Mouse (Mus musculus): ENCODE measurements at regions not wholly inside any gene's neighbourhood (a gene's known extent, or its start where the extent isn't known, plus 50 kb on each side); places are given as distances from the start of the nearest gene placed in this dataset.

DNA sequence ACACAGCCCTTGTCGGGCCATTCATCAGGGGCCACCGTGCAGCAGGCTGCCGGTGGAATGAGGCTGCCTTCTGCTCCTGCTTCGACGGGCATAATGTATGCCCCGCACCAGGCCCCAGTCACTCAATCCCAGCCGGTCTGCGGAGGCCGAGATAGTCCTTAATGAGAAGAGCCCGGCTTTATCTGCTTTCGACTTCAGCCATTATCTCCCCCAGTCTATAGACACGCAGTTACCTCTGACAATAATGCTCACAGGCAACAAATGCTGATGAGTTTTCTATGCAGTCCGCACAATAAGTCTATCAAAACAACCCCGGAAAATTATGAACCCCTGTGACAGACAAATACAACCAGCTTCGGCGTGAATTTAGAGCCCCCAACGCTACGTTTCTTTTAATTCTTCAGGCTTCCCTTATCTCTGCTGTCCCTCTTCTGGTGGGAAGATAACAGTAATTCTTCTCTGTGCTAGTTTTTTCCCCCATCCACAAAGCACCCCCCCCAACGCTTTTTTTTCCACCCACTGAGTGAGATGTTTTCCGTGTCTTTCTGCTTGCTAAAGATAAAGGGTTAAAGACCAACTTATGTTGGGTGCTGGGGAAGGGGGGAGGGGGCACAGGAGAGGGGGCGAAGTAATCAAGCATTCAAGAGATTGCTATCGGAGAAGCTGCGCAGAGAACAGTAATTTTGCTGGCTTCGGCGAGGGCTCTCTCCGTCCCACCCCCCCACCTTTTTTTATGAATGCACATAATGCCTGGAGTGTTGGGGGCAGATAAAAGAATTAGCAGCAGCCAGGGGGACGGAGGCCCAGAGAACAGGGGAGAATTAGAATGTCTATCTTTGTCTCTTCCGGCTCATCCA, 117.8 kb downstream of the Mrm1 start:
- DNase-seq = no peak

DNA sequence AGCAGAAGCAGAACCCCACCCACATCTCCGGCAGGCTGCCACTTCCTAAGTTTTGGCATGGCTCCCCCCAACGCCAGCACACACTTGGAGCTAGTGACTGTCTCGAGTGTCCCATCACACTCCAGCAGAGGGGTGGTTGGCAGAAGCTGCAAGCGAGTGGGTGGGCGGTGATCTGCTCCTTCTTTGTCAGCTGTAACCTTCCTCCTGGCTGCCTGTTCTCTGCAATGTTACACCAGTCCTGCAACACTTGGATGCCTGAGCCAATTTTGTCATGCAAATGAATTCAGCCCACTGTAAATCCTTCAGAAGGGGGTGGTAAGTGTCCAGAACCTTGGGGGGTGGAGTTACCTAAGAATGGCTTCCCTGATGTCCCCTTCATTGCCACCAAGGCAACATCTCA, 121.8 kb downstream of the Mrm1 start:
- no peak for DNase-seq

DNA sequence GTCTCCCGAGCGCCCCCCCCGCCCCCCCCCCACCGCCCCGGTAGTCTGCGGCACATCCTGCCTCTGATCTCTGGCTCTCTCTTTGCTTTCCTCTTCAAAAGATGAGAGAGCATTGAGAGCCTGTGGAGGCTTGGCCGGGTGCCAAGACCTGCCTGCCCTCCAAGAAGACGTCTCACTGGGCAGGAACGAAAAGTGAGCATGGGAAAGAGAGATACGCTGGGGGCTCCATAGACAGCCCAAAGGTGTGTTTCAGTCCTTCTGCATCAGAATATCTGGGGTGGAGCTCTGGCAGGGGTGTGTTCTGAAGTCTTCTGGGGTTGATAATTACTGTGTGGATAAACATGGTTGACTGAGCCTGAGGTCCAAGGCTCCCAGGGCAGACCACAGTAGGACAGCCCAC, 126.7 kb downstream of the Mrm1 start:
- peak; percentile 17 for DNase-seq

DNA sequence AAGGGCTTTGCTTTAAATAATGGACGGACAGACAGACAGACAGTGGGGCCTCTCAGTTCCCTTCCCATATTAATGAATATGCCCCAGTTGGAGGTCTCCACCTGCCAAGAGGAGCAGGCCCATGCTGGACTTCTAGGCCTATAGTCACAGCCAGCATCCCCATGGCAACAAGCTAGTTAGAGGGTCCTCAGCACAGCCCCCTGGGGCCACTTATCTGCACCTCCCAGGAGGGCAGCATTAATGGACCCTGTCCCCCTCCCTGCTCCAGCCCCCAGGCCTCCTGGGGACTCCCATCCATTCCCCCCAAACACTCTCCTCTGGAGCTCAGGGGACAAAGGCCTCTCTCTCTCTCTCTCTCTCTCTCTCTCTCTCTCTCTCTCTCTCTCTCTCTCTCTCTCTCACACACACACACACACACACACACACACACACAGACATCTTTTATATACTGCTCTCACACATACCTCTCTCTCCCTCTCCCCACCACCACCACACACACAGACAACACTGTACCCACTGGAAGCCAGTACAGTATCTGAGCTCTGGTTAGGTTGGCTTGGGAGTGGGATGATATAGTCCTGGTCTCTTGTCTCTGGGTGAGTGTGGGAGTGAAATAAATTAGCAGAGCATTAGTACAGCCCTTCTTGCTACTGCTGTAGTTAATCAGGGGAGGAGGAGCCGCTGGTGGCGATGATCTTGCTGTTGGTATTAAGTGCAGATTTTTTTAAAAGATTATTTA, 127.7 kb downstream of the Mrm1 start:
- DNase-seq = no peak

DNA sequence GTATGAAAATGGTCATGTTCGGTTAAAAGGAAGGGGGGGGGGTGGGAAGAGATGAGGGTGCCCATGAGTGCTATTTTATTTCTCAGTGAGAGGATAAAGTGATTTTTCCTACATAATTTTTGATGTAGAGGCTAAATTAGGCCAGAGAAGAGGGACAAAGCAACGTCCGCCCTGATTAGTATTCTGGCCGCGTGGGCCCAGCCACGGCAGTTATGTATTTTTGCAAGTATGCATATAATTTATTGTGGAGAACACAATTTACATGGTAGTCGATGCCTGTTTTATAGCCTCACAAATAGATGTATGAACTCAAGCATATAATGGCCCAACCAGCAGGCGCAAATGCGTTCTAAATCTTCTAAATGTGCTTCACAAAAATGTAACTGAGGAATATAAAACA, 132.8 kb downstream of the Mrm1 start:
- no peak for DNase-seq

DNA sequence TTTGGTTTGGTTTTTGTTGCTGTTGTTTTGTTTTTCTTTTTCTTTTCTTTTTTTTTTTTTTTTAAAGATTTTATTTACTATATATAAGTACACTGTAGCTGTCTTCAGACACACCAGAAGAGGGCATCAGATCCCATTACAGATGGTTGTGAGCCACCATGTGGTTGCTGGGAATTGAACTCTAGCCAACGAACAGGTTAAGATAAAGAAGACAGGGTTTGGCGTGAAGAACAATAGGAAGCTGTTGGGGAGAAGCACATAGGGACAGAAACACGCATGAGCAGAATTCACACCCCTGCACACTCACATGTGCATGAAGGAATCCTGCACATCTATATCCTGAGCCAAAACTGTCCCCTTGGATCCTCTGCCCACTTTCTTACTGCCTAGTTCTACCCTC, 135.0 kb downstream of the Mrm1 start:
- no peak for DNase-seq

DNA sequence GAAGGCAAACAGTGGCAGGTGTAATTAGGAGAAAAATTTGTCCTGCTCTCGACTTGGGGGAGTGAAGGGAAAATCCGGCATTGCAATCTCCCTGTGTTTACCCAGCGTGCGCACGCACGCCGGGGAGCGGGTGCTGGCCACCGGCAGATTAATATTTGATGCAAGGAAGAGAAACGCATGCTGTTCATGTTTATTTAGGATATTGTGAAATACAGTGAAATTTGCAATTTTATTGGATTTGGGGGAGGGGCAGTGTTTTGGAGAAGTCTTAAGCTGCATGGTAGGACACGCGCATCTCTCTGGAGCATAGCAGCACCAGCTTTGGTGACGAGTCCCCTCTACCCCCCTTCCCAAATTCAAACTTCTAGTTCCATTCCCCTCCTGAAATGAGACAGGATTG, 136.4 kb downstream of the Mrm1 start:
- no peak for DNase-seq

DNA sequence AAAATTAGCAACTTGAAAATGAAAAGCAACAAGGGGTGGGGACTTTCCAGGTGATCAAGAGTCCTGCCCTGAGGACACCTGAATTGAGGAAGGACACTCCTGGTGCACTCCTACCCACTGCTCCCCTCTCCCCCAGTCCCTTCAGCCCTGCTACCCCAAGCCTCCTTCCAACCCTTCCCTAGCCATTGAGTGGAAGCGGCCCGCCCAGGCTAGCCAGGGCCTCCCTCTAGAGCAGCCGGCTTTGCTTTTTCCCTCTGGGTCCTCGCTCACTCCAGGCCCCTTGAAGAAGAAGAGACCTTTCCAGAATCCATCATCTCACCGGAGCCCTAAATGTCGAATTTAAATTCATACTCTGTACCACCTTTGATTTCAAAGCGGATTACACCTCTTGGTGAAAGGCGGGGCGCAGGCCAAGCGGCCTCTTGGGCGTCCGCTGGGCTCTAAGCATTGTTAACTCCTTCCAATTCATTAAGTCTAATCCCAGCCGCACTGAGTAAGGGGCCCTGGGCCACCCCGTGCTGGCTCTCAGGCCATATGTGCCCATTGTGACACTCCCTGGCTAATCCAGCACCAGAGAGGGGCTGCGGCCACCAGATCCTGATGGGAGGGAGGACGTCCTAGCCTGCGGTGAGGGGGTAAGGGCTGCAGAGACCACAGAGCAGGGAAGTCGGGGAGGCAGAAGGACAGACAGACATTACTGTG, 142.8 kb downstream of the Mrm1 start:
- DNase-seq = no peak

DNA sequence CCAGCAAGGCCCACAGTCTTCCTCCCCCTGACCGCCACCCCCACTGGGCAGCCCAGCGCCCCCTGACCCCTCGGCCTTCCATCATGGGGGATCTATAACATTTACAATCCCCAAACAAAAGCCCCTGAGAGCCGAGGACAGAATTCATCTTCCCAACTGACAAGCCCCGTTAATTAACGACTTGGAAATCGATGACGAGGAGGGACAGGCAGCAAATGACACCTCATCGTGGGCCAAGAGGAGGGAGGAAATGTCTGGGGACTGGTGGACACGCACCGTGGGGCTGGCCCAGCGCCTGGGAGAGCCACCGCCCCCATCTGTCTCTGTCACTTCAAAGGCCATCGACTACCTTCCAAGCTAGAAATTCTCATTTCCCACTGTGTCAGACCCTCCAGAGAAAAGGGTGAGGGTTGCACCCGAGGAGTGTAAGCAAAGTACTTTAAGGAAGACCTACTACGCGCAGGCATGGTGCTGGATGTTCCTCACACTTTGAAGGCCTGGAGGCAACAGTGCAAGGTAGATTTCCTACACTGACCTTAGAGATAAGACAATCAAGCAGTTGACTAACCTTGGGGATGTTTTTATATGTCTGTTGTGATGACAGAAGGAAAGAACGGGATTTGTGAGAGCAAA, 146.4 kb downstream of the Mrm1 start:
- no peak for DNase-seq

DNA sequence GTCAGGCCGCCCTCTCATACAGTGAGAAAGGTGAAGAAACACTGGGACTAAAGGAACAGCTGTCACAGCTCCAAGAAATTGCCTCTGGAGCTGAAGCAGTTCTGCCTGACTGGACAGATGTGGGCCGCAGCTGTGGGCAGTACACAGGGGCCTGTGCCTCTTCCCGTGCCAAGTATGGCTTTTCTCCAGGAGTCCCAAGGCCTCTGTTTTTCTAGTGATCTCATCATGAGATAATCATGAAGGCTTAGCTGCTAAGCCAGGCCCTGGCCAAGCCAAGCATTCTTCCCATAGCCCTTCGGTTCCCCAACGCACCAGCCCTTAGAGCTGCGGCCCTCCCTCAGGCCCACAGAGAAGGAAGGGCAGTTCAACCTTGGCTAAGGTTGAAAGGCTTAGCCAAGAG, 146.2 kb upstream of the Lhx1 start:
- DNase-seq = no peak

DNA sequence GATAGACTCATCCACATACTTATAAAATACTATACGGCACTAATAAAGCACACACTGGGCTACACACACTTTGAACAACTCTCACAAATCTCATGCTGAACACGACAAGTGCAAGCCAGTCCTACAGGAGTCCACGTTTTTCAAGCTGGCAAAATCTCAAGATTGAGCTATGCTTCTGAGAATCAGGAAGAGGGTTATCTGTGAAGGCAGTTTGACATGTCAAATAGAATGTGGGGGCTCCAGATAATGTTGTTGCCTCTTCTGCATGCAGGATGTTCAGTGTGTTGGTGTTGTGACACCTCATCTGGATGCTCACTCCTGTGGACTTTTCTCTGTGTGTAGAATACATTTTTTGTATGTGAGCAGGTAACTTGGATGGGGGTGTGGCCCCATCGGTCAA, 142.4 kb upstream of the Lhx1 start:
- no peak for DNase-seq

DNA sequence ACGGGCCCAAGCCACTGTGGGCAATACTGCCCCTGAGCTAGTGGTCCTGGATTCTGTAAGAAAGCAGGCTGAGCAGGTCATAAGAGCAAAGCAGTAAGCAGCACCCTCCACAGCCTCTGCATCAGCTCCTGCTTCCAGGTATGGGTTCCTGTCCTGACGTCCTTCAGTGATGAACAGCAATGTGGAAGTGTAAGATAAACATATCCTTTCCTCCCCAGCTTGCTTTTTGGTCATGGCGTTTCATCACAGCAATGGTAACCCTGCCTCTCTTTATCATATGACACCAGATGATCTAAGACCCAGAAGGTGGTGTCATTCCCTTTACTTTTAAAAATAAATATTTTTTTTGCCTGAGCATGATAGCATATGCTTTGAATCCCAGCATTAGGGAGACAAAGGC, 138.9 kb upstream of the Lhx1 start:
- DNase-seq = no peak

DNA sequence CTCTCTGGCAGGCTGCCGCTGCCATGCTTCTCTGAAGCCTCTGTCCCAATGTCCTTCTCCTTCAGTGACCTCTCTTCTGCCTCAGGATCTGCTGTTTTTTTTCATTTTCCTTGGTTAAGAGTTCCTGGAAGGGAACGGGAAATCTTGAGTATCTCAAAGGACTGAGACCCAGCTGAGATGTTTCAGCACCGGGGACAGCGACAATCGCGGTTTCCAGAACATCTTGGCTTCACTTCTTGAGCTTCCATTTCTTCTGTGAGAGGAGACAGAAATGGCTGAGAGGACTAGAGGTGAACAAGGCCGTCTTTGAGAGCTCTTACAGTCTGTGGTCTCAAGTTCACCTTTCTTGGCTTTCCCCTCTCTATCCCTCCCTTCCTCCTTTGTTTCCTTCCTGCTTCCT, 136.6 kb upstream of the Lhx1 start:
- peak; percentile 12 for DNase-seq

DNA sequence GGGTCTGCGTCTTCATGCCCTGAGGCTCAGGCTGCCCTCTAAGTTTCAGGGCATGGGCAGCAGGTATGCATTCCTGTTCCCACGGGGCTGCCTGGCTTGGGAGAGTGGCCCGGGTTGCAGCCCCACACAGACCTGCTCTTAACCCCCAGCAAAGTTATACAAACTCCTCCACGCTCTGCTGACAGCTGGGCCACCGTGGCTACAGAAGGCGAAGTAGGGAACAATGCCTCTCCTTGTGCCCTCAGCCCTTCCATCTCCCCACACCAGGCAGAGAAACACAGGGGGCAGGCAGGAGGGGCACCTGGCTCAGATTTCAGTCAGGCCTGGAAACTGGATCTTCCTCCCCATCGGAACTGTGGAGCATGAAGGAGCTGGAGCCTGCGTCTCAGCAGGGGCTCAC, 135.5 kb upstream of the Lhx1 start:
- DNase-seq = no peak

DNA sequence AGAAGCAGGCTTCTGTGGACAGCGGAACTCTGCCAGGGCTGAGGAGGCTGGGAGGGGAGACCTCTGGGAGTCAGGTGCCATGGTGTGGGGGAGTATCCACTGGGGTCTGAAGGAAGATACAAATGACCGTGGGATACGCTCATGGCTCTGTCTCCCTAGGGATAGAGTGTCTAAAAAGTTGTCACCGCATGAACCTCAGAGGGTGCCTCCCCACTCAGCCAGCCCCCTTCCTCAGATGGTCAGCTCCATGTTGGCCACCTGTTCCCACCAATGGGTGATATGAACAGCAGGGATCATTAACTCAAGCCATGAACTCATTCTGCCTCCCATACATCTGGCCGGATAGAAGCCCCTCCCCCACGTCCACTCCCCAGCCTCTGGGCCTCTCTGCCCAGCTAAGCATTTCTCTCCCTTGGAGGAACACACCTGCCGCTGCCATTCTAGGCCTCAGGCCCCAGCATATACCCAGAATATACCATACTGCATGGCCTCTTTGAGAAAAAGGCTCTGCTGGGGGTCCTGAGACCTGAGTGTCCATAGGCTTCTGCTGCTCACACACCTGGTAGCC, 134.1 kb upstream of the Lhx1 start:
- DNase-seq = no peak

DNA sequence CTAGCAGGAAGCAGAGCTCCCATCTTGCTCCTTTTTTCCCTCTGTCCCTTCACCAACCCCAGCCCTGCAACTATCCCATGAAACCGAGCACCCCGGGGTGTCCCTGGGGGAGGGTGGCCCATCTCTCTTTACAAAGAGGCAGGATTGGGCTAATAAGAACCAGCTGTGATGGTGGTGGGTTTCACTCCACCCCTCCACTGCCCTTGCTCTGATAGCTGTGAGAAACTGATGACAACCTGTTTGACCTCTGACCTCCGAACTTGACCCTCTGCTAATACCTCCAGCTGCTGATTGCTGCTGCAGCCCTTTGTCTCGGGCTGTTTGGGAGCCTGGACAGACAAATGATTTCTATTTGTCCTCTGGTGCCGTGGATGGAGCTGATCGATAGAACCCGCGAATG, 128.1 kb upstream of the Lhx1 start:
- no peak for DNase-seq

DNA sequence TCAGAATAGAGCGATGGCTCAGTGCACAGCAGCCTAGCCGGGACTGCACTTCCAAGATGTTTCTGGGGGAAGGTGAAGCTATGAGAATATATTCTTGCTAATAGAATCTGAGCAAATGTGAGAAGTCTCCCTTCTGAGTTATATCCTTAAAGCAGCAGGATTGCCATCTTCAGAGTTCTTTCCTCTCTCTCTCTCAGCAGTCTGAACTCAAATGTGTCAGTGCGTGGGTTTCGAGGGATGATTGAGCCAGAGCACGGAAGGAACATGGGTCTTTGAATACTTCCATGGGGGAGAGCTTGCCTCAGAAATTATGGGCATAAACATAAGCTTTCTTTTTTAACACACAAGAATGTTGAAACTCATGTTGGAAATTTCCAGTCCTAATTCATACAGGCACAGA, 123.6 kb upstream of the Lhx1 start:
- DNase-seq = no peak

DNA sequence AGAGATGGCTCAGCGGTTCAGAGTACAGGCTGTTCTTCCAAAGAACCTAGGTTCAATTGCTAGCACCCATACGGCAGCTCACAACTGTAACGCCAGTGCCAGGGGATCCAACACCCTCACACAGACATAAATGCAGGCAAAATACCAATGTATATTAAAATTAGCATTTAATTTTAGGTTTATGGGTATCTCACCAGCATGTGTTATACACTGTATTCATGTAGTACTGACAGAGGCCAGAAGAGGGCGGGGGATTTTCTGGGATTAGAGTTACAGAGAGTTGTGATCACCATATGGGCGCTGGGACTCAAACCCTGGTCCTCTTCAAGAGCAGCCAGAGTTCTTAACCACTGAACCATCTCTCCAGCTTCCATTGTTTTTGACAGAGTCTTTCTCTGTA, 121.8 kb upstream of the Lhx1 start:
- no peak for DNase-seq

DNA sequence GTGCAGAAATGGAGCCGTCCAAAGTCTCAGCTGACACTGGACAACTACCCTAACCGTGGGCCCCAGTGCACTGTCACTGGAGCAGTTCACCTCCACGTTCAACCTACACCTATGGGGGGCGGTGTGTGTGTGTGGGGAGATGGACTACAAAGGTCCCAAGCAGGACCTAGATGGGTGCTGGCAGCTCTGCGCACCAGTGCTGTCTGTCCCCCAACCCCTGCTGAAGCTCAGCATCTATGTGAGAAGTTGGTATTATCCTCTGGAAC, 117.7 kb upstream of the Lhx1 start:
- no peak for DNase-seq

DNA sequence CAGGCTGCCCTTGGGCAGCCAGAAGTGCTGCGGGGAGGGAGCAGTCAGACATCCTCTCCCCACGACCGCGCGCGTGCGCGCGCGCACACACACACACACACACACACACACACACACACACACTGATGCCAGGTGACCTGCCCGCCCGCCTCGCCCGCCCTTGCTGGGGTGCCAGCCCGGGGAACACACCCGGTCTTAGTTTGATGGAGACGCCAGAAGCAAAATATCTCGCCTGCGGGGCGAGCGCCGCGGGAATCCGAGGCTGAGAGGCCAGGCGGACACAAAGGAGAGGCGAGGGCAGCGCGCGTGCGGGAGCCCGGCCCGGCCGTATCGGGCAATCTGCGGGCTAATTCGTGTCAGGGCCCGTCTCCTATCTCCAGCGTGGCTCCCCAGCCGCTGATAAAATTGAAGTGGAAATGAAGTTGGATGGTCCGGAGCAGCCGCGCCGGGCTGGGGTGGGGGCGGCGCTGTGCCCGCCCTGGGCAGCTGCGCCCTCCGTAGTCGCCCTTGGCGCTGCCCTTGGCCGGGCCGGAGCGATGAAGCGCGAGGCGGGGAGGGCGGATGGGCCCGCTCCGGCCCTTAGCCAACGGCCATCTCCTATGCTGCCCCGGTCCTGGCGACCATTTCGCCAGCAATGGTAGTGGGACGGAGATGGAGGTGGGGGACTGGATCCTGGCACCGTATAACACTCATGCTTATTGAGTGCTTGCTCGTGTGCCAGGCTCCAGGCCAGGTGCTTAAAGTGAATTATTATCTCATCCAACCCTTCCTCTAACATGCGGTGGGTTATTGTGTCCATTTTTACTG, 117.2 kb upstream of the Lhx1 start:
- DNase-seq = no peak

DNA sequence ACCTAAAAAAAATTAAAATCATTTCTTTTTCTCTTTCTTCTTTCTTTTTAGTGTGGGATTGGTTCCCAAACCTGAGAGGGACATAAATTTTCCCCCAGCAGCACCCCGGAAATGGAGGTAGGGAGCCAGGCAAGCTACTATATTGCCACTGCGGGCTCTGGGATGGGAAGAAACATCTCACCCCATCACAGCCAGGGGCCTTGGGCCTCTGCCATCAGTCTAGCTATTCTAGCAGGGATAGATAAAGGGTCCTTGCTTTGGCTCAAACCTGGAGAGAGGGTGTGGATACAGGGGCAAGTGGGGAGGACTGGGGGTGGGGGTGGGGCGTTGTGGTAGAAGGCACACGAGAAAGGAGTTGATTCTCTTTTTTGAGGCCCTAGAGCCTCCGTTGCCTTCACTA, 116.3 kb upstream of the Lhx1 start:
- DNase-seq = no peak

DNA sequence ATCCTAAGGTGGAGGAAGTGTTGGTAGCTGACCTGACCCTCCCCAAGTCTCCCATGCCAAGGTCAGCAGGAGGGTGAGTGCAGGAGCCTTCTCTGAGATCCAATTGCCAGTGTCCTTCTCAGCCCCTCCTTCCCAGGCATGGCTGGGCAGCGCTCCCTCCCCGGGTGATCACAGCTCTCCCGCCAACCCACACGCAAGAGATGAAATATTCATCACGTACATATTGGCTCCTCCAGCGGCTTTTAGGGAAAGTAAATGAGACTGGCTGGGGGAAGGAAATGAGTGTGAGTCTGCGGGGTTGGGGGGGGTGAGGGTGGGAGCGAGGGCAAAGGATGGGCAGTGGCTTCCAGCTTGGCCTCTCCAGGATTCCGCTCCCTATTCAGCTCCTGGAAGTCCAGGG, 113.0 kb upstream of the Lhx1 start:
- DNase-seq = no peak

DNA sequence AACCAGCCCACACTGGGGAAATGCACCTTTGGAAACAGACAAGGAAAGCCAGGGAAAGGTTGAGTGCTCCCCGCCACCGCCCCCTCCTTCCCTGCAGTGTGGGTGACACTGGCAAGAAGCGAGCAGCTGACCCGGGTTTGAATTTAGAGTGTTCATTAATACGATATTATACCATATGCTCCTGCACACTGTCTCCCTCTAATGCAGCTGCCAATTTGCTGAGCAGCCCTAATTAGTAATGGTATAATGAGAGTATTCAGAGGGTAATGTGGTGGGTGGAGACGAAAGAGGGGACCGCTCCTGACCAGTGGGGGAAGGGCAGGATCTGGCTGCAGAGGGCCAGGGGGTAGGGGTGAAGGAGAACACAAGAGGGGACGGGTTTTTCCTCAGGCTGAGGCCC, 111.9 kb upstream of the Lhx1 start:
- DNase-seq = no peak
